Mouse (Mus musculus) left cerebral cortex, postnatal 36 days (tissue): ENCODE measurements around the gene Fn1. TPM values are rescaled to one million over a fixed set of nuclear protein-coding genes. Genes with fewer than 3 reads are reported as not detected.

ENCODE experiments used
- DNase-seq, 2 experiments: peaks; one replicate each; pipeline ENCODE4 v3.0.0; 2021 to 2022; ENCODE audit warnings: low spot score in 2 of 2, mixed read lengths in 1 of 2
- intact Hi-C: fragments of 180-260 bp; cut with DNase I; formaldehyde crosslinking; loops from one replicate; pipeline ENCODE4 v1.15.1; 2025
- total RNA-seq, 2 experiments: library from RNA; stranded (reverse); gene quantifications; 2 replicates each; pipeline ENCODE4 v1.2.3; 2021

The Fn1 gene
- total RNA-seq, 2 experiments from 2014 or later: 36.7 to 60.8 TPM

- DNase-seq: no peak
- intact Hi-C loops: no loop called here
These were observed 102.3 kb downstream of the Fn1 start for GRCm38 (mm10) chr1:71550626-71551195.

- intact Hi-C loops: no loop called here
- no peak for DNase-seq
These were observed 112.6 kb downstream of the Fn1 start for GRCm38 (mm10) chr1:71540437-71540836.

GRCm38 (mm10) chr1:71539641-71540040 lies 113.4 kb downstream of the Fn1 start:
- intact Hi-C loops: no loop called here
- no peak for DNase-seq

Other genes starting within 250 kb of the Fn1 start
- under 1 TPM; 0.11 to 0.32 TPM for gene Abca12, start 238.3 kb downstream of the Fn1 start, total RNA-seq
- 10 to 100 TPM; 28.0 to 32.3 TPM for gene Atic, start 96.0 kb downstream of the Fn1 start, total RNA-seq